Mouse (Mus musculus) embryonic fibroblast, embryonic 13.5 days (primary cell): ENCODE measurements at regions not wholly inside any gene's neighbourhood (a gene's known extent, or its start where the extent isn't known, plus 50 kb on each side); places are given as distances from the start of the nearest gene placed in this dataset.

Experiments
- CTCF ChIP-seq: IDR thresholded peaks from 2 replicates; pipeline ENCODE4 v1.5.1; 2011; ENCODE audit warnings: mild to moderate bottlenecking, control low read depth, low read length, moderate library complexity, borderline replicate concordance; ENCODE audit not compliant: insufficient read depth
- POLR2A ChIP-seq: IDR thresholded peaks from 2 replicates; pipeline ENCODE4 v1.6.1; 2011; ENCODE audit warnings: low read depth, mild to moderate bottlenecking, control low read depth, low read length, moderate library complexity

DNA sequence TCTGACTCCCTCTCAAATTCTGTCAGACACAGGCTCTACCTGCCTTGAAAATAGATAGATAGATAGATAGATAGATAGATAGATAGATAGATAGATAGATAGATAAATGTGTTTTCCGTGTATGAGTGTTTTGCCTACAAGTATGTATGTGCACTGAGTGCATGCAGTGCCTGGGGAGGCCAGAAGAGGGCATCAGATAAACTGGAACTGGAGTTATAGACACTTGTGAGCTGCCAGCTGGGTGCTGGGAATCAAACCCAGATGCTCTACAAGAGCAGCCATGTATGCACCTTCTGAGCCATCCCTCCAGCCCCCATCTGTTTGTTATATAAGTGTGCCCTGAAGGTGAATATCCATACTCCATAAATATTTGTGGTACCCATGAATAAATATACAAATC lies 236.4 kb upstream of the Hes1 start:
- TF ChIP-seq CTCF: no peak
- no peak for TF ChIP-seq POLR2A
